Mouse (Mus musculus): ENCODE data around the gene Tex12.

GRCm38 (mm10) chr9:50542401-50542800, 18.7 kb downstream of the Tex12 start:
- TF ChIP-seq ZMIZ1 (IDR thresholded peaks at IDR 0.05; ENCODE audit: low read depth, low read length) (no peak), MAFK (IDR thresholded peaks at IDR 0.05; ENCODE audit: borderline replicate concordance, low read depth, low read length) (no peak), POLR2A (IDR thresholded peaks at IDR 0.05; ENCODE audit: control insufficient read depth in 1 of 2, insufficient read depth in 1 of 2, low read depth in 1 of 2, low read length in 2 of 2, poor library complexity in 1 of 2) (no peak), UBTF (IDR thresholded peaks at IDR 0.05; ENCODE audit: borderline replicate concordance, insufficient read depth, low read depth, low read length) (no peak), GABPA (IDR thresholded peaks at IDR 0.05; ENCODE audit: low read depth, low read length) (no peak), SMC3 (IDR thresholded peaks at IDR 0.05; ENCODE audit: low read depth, low read length) (no peak), CTCF (IDR thresholded peaks at IDR 0.05 in 2 of 3, conservative IDR thresholded peaks at IDR 0.05 in 1 of 3; ENCODE audit: control insufficient read depth in 1 of 3, insufficient read depth in 1 of 3, low read depth in 2 of 3, low read length in 3 of 3, poor library complexity in 1 of 3, severe bottlenecking in 1 of 3) (no peak), ZC3H11A (IDR thresholded peaks at IDR 0.05; ENCODE audit: low read depth, low read length) (no peak), EP300 (IDR thresholded peaks at IDR 0.05; ENCODE audit: low read depth in 1 of 2, low read length in 2 of 2) (no peak), E2F4 (IDR thresholded peaks at IDR 0.05; ENCODE audit: borderline replicate concordance, low read depth, low read length) (no peak), POLR2AphosphoS2 (IDR thresholded peaks at IDR 0.05; ENCODE audit: low read length) (no peak), POLR2AphosphoS5 (IDR thresholded peaks at IDR 0.05; ENCODE audit: borderline replicate concordance, low read depth, low read length) (no peak)
